Mouse (Mus musculus) E14TG2a.4 (cell line): Measurements from ENCODE around the gene Rrp36.

Experiments
- H3K27me3 ChIP-seq: 2 replicates; pipeline ENCODE4 v1.6.1; 2014; ENCODE audit warnings: low read length, control low read depth; ENCODE audit not compliant: insufficient read depth
- H3K36me3 ChIP-seq: 2 replicates; pipeline ENCODE4 v1.6.1; 2014; ENCODE audit warnings: low read length, control low read depth; ENCODE audit not compliant: insufficient read depth
- H3K4me1 ChIP-seq: replicated peaks from 2 replicates; pipeline ENCODE4 v1.6.1; 2014; ENCODE audit warnings: low read depth, low read length, control low read depth
- H3K4me3 ChIP-seq: replicated peaks from 2 replicates; pipeline ENCODE4 v1.5.1; 2014; ENCODE audit warnings: mild to moderate bottlenecking, low read length
- H3K9me3 ChIP-seq: 2 replicates; pipeline ENCODE4 v1.6.1; 2014; ENCODE audit warnings: low read length, control low read depth
- CTCF ChIP-seq: conservative IDR thresholded peaks from 2 replicates; pipeline ENCODE4 v1.5.1; 2014; ENCODE audit warnings: low read length
- NANOG ChIP-seq: IDR thresholded peaks from 2 replicates; pipeline ENCODE4 v1.6.1; 2014; ENCODE audit warnings: borderline replicate concordance, low read length, mixed read lengths
- POU5F1 ChIP-seq: IDR thresholded peaks from 2 replicates; pipeline ENCODE4 v1.6.1; 2014; ENCODE audit warnings: low read length, borderline replicate concordance

Rrp36 gene

DNA sequence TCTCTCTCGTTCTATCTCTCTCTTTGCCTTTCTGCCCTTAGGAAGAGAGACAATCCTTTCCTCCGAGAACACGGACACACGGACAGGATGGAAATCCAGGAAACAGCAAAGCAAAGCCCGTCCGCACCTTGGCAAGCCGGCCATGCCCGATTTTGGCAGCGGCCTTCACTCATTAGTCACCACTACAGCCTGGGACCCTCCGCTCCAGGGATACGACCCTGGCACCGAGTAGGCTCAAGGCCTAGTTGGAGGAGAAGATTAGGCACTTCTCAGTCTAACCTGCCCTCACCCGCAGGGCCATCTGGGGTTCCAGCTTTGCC, 45.7 kb downstream of the Rrp36 start:
- Histone ChIP-seq H3K9me3 (no peaks in the 10 kb centered on the region), H3K4me3 (peak overlapping the region; percentile 97), H3K27me3 (peaks cover 8% of the 10 kb centered on the region), H3K36me3 (peaks cover 21% of the 10 kb centered on the region), H3K4me1 (peaks cover 81% of the 10 kb centered on the region)
- TF ChIP-seq CTCF: no peak
- no peak for TF ChIP-seq POU5F1
- no peak for TF ChIP-seq NANOG

DNA sequence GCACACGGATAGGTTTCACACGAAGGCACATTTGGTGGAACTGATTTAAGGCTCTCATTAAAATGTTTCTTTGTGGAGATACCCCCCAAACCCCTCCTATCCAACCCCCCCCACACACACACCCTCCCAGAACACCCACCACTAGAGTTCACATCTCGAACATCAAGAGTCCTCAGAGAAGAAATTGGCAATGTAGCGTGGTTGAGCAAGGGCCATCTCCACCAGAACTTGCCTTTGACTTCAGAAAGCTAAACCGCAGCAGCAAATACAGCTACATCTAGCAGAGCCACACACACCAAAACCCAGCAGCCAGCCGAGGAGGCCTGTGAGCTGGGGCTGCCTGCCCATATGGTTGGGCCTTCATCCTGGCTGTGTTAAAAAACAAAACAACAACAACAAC, 46.7 kb downstream of the Rrp36 start:
- H3K4me1 ChIP-seq: peaks cover 87% of the 10 kb centered on the region
- TF ChIP-seq NANOG (no peak), POU5F1 (no peak), CTCF (no peak)
- H3K9me3 ChIP-seq: no peaks in the 10 kb centered on the region
- peaks cover 11% of the 10 kb centered on the region for H3K36me3 ChIP-seq
- peak overlapping the region; percentile 97 for H3K4me3 ChIP-seq
- H3K27me3 ChIP-seq: peaks cover 8% of the 10 kb centered on the region

DNA sequence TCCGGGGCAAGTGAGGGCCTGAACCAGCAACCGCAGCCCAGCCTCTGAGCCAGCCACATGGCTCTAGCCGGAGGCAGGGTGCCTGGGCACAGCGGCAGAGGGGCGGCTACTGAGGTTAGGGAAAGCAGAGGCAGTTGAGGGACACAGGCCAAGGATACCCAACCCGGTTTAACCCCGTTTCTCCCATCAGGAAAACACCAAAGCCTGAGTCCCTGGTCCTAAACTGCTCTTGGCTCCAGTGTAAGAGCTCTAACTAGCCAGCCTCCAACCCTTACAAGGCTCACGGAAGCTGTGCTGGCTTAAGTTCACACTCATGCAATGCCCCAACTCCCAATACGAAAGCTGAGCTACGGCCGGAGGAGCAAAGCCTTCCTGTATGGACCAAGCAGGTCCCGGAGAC, 49.6 kb downstream of the Rrp36 start:
- Histone ChIP-seq H3K36me3 (no peaks in the 10 kb centered on the region), H3K27me3 (peaks cover 8% of the 10 kb centered on the region), H3K4me3 (peak overlapping the region; percentile 70), H3K9me3 (no peaks in the 10 kb centered on the region), H3K4me1 (peaks cover 90% of the 10 kb centered on the region)
- no peak for TF ChIP-seq POU5F1
- TF ChIP-seq NANOG: no peak
- no peak for TF ChIP-seq CTCF

DNA sequence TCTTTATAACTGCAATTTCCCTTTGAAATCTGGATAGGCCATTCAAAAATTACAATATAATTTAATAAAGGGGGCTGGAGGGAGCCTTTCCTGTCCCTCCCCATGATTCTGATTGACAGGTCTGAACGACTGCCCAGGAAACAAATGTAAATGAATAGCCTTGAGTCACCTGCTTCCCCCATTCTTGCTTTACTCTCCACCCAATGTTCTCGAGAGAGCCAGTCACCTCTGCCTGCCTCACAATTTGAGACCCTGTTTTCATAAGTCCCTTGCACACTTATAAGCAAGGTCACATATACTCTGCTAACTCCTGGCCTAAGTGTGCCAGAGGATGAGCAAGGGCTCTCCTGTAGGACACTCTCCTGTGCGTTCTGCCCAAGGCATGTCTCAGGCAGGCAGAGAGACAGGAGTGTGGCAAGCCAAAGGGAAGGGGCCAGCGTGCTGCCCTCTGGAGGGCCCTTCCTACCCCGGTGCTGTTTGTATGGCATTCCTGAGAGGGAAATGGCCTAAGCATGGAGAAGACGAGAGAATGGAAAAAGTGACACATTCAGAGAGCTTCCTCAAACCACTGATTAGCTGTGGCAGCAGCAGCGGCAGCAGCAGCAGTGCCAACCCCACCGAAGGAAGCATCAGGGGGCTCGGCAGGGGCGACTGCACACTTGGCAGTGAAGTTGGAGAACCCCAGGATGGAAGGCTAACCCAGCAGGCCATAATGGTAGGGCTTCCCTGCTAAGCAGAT, 50.2 kb downstream of the Rrp36 start:
- no peak for TF ChIP-seq NANOG
- peaks cover 8% of the 10 kb centered on the region for H3K27me3 ChIP-seq
- no peaks in the 10 kb centered on the region for H3K9me3 ChIP-seq
- no peaks in the 10 kb centered on the region for H3K36me3 ChIP-seq
- H3K4me3 ChIP-seq: peak overlapping the region; percentile 70
- peaks cover 95% of the 10 kb centered on the region for H3K4me1 ChIP-seq

DNA sequence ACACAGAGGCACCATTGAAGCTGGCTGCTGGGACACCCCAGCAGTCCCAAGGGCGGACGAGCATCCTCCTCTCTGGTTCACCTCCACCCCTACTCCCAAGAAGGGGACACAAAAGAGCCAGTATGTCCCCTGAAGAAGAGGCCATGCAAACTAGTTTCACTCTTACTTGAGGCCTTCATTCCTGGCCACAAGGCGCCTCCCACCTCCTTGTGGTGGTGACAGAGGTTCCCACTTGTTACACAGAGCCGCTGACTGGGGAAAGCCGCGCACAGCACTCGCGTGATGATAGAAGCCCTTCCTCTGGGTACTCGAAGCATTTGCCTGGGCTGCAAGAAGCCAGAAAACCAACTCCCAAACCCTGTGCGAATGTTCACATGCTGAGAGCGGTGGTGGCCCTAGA, 51.9 kb downstream of the Rrp36 start:
- Histone ChIP-seq H3K9me3 (no peaks in the 10 kb centered on the region), H3K4me1 (peaks cover 100% of the 10 kb centered on the region), H3K36me3 (no peaks in the 10 kb centered on the region), H3K4me3 (peak overlapping the region; percentile 60), H3K27me3 (no peaks in the 10 kb centered on the region)
- TF ChIP-seq CTCF: no peak
- no peak for TF ChIP-seq POU5F1
- no peak for TF ChIP-seq NANOG

DNA sequence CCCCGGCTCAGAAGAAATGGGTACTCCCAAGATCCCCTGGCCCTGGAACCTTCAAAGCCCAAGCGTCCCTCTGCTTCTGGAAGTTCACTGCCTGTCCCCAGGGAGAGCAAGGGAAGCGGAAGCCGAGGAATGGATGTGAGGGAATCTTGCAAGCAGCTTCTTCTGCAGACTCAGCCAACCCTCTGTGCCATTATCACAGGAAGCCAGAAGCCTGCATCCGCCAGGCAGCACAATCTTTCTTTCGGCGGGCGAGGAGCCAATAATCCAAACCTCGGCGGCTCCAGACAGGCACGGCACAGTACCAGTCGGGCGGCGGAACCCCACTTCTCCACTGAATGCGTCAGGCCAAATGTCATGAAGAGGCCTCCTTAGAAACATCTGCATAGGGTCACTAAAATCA, 52.8 kb downstream of the Rrp36 start:
- TF ChIP-seq CTCF (no peak), POU5F1 (no peak), NANOG (no peak)
- no peaks in the 10 kb centered on the region for H3K36me3 ChIP-seq
- H3K4me1 ChIP-seq: peaks cover 98% of the 10 kb centered on the region
- H3K27me3 ChIP-seq: no peaks in the 10 kb centered on the region
- no peaks in the 10 kb centered on the region for H3K9me3 ChIP-seq
- peak overlapping the region; percentile 35; the same call in 1 of the 2 replicates for H3K4me3 ChIP-seq

DNA sequence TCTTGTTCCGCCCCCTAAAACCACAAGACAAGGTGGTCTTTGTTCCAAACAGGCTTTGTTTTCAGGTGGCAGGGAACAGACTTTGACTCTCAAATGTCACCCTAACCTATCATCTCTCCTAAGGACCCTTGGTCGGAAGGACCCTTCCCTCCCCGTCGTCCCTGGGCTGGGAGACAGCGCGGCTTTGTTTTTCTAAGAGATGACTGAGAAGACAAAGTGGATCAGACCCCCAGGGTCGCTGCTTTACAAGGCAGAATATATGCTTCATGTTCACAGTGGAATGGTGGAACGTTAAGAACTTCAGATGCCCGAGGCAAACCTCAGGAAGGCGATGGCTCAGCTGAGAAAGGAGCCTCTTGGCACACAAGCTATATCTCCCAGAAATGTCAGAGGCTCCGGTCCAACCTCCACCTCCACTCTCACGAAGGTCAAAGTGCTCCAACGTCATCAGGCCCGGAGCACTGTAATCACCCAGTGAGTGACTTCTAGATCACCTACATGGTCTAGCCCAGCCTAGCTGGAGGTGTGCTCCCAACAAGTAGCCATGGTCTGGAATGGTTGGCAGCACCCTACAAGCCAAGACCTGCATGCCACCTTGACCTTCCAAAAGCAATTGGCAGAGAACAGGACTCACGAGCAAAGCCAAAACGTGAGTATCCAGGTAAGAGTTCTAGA, 54.3 kb downstream of the Rrp36 start:
- Histone ChIP-seq H3K27me3 (no peaks in the 10 kb centered on the region), H3K9me3 (no peaks in the 10 kb centered on the region), H3K4me3 (peak overlapping the region; percentile 63), H3K4me1 (peaks cover 98% of the 10 kb centered on the region), H3K36me3 (no peaks in the 10 kb centered on the region)
- TF ChIP-seq NANOG (no peak), POU5F1 (no peak), CTCF (no peak)

DNA sequence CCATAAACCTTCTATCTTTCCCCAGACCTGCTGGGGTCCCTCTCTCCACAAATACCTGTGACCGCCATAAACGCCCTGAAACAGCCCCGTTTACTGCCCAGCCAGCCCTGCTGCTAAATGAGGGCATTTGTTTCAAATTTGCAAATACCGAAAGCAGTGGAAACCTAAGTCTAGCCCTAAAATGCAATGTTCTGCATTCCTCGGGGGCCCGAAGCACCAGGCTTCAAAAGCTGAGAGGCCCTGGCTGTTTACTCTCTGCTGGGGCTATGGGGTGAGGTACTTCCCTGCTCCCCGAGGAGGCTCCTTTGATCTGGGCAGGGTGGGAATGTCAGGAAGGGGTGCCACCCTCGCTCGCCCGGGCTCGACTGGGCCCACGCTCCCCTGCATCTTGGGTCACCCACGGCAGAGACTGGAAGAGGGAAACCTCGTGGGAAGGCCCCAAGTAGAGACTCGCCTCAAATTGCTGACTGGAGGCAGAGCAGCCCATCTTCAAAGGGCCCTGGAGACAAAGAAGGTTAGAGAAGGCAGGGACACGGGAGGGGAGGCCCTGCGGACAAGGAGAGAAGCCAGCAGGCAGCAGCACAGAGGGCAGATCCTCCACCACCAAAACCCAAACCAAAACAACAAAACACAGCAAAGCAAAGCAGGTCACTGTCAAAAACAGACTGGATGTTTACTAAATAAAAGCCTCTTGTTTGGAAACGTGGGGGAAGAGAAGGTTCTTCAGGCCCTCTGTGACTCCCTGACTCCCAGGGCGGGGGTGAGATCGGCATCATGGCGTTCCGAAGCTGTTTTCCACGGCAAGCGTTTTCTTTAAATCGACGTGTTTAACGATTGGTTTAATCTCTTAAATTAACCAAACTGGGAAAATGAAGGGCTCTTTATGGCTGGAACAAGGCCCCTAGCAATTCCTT, 55.1 kb downstream of the Rrp36 start:
- Histone ChIP-seq H3K4me3 (peak overlapping the region; percentile 63), H3K9me3 (no peaks in the 10 kb centered on the region)
- no peak for TF ChIP-seq CTCF
- no peak for TF ChIP-seq NANOG
- no peak for TF ChIP-seq POU5F1

More for the DNA sequence above, 55.1 kb downstream of the Rrp36 start:
- H3K27me3 ChIP-seq: no peaks in the 10 kb centered on the region
- H3K36me3 ChIP-seq: no peaks in the 10 kb centered on the region
- H3K4me1 ChIP-seq: peaks cover 96% of the 10 kb centered on the region
